Mouse (Mus musculus): ENCODE measurements around the gene 1700037H04Rik. TPM values are rescaled to one million over a fixed set of nuclear protein-coding genes. Genes with fewer than 3 reads are reported as not detected.

Gene 1700037H04Rik
- total and polyA plus RNA-seq, 2 experiments from 2014 or later, result 44.8 to 60.4 TPM

DNA sequence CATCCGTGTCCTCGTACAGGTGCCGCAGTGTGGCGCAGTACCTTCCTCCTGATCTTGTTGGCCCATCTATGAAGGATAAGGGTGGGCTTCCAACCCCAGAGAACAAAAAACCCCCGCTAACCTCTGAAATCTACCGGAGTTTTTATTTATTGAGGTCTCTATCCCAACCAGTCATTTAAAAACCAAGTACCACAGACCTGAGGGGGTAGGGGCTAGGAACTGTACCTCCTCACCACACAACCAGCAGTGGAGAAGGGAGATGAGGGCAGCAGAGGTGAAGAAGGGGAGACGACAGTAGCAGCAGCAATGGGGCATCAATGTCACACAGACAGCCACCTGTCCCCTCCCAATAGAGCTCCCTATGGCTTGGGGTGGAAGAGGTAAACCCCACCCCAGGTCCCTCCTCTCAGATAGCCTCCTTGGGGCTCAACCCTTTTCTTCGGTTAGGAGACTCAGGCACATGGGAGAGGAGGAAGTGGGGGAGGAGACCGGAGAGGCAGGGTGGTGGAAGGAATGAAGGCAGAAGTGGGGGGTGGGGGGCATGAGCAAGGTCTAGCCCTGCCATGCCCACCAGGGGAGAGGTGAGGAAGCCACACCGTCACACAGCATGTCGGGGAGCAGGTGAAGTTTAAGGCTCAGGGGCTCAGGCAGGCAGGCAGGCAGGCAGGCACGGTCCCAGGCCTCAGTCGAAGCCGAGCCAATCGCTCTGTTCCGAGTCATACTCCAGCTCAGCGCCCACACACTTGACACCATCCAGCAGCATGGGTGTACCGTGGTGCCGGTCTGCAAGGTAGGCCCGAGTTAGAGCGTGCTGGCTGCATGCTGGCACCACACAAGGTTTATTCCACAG is 13.5 kb downstream of the 1700037H04Rik start:
- Histone ChIP-seq H3K36me3 (ENCODE audit: insufficient read depth, low read length) (peaks cover 59% of the 10 kb centered on the region), H3K27ac (ENCODE audit: low read depth, low read length) (no peak overlapping the region), H3K4me1 (ENCODE audit: insufficient read depth, low read length) (no peaks in the 10 kb centered on the region), H3K9me3 (ENCODE audit: low read length) (no peaks in the 10 kb centered on the region), H3K4me2 (ENCODE audit: low read depth, low read length, poor library complexity, severe bottlenecking) (no peak overlapping the region), H3K4me3 (ENCODE audit: low read depth, low read length) (no peak overlapping the region), H3K9ac (replicated peaks; ENCODE audit: low read length, poor library complexity, severe bottlenecking) (no peak overlapping the region), H3K27me3 (ENCODE audit: insufficient read depth, low read length) (no peaks in the 10 kb centered on the region)
- no peak for DNase-seq (ENCODE audit: low spot score)
- ATAC-seq (ENCODE audit: low FRiP score), result no peak
- WGBS, result 91% methylated on average over 21 of the region's 21 CpGs
- no peak for TF ChIP-seq CTCF (IDR thresholded peaks at IDR 0.05)

DNA sequence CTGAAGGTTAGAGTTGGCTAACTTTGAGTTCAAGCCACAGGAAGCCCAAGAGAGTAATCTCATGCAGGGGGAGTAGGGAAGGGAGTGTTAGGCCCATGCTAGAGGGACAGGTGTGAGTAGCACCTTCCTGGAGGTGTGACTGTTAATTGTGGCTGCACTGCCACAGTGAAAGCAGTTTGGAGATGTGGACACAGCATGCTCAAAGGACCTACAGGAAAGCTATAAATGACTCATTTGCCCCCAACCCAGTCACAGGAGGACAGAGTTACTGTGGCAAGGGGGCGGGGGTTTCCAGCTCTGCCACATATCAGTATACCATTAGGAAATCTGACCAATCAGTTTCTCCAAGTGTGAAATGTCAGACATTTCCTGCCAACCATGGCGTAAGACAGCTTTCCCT is 14.3 kb downstream of the 1700037H04Rik start:
- no peak for ATAC-seq (ENCODE audit: low FRiP score)
- H3K9me3 ChIP-seq (ENCODE audit: low read length), result no peaks in the 10 kb centered on the region
- H3K9ac ChIP-seq (replicated peaks; ENCODE audit: low read length, poor library complexity, severe bottlenecking), result no peak overlapping the region
- peaks cover 51% of the 10 kb centered on the region for H3K36me3 ChIP-seq (ENCODE audit: insufficient read depth, low read length)
- H3K4me2 ChIP-seq (ENCODE audit: low read depth, low read length, poor library complexity, severe bottlenecking), result no peak overlapping the region
- H3K4me1 ChIP-seq (ENCODE audit: insufficient read depth, low read length), result no peaks in the 10 kb centered on the region
- no peak for TF ChIP-seq CTCF (IDR thresholded peaks at IDR 0.05)
- 90% methylated on average over 2 of the region's 2 CpGs for WGBS
- H3K4me3 ChIP-seq (ENCODE audit: low read depth, low read length), result no peak overlapping the region
- H3K27ac ChIP-seq (ENCODE audit: low read depth, low read length), result no peak overlapping the region
- no peak for DNase-seq (ENCODE audit: low spot score)
- no peaks in the 10 kb centered on the region for H3K27me3 ChIP-seq (ENCODE audit: insufficient read depth, low read length)

DNA sequence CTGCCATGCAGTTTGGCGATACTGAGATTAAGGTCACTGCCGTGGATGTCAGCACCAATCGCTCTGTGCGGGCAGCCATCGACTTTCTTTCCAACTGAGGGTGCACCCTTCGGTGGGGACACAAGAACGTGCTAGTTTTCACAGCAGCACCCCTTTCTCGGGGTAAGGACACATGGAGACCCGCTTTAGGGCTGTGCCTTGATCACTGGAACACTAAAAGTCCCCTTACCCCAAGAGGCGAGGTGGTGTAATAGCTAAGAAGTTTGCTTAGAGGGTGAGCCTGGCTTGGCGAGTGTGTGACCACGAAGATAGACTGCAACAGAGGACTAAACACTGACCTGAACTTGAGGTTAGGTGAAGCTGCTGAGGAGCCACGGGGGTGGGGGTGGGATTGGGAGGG is 14.8 kb downstream of the 1700037H04Rik start:
- DNase-seq (ENCODE audit: low spot score) (no peak), ATAC-seq (ENCODE audit: low FRiP score) (no peak)
- H3K9ac ChIP-seq (replicated peaks; ENCODE audit: low read length, poor library complexity, severe bottlenecking), result no peak overlapping the region
- no peak overlapping the region for H3K4me2 ChIP-seq (ENCODE audit: low read depth, low read length, poor library complexity, severe bottlenecking)
- no peaks in the 10 kb centered on the region for H3K9me3 ChIP-seq (ENCODE audit: low read length)
- H3K4me1 ChIP-seq (ENCODE audit: insufficient read depth, low read length), result no peaks in the 10 kb centered on the region
- no peak overlapping the region for H3K4me3 ChIP-seq (ENCODE audit: low read depth, low read length)
- H3K27me3 ChIP-seq (ENCODE audit: insufficient read depth, low read length), result no peaks in the 10 kb centered on the region
- H3K36me3 ChIP-seq (ENCODE audit: insufficient read depth, low read length), result peaks cover 51% of the 10 kb centered on the region
- H3K27ac ChIP-seq (ENCODE audit: low read depth, low read length), result no peak overlapping the region
- no peak for TF ChIP-seq CTCF (IDR thresholded peaks at IDR 0.05)
- 80% methylated on average over 13 of the region's 13 CpGs for WGBS

DNA sequence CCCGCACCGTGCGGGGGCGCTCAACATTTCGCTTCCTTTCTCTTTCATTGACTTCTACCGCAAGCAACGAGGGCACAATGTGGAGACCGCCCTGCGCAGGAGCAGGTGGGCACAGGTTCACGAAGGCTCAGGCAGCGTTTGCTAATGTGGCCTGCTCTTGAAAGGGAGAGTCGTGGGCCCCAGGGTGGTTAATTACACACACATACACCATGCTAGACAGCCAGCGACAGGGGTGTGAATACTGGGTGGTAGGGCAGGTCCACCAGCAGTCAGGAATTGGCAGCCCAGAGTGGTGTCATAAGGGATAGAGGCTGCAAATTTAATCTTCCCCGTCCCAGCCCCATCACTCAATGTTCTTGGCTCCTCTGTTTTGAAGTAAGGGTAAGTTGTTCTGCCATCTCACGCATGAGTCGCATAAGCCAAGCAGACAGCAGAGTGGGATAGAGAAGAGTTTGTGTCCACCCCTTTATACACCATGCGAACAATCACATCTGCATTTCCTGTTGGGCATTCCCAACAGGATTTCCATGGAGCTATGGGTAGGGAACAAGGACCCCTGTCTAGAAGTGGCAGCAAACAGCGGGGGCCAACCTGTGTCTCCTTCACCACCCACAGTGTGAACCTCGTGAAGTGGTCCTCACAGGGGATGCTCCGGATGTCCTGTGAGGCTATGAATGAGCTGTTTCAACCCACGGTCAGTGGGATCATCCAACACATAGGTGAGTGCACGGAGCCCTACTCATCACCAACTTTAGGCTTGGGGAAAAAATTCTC is 16.7 kb downstream of the 1700037H04Rik start:
- ATAC-seq (ENCODE audit: low FRiP score) (no peak), DNase-seq (ENCODE audit: low spot score) (no peak)
- Histone ChIP-seq H3K4me1 (ENCODE audit: insufficient read depth, low read length) (no peaks in the 10 kb centered on the region), H3K36me3 (ENCODE audit: insufficient read depth, low read length) (peaks cover 38% of the 10 kb centered on the region), H3K9ac (replicated peaks; ENCODE audit: low read length, poor library complexity, severe bottlenecking) (no peak overlapping the region), H3K9me3 (ENCODE audit: low read length) (no peaks in the 10 kb centered on the region), H3K4me2 (ENCODE audit: low read depth, low read length, poor library complexity, severe bottlenecking) (no peak overlapping the region), H3K27me3 (ENCODE audit: insufficient read depth, low read length) (no peaks in the 10 kb centered on the region), H3K27ac (ENCODE audit: low read depth, low read length) (no peak overlapping the region), H3K4me3 (ENCODE audit: low read depth, low read length) (no peak overlapping the region)
- WGBS, result 68% methylated on average over 22 of the region's 22 CpGs
- TF ChIP-seq CTCF (IDR thresholded peaks at IDR 0.05), result no peak

DNA sequence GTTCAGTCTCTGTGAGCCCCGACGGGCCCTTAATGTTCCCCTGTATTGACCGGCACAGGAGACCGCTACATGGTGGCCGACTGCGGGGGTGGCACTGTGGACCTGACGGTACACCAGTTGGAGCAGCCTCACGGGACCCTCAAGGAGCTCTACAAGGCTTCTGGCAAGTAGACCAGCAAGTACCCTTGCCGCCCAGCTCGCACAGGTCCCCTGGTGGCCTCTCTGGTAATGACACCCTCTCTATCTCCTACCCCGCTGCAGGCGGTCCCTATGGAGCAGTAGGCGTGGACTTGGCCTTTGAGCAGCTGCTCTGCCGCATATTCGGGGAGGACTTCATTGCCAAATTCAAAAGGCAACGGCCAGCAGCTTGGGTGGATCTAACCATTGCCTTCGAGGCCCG is 17.3 kb downstream of the 1700037H04Rik start:
- Histone ChIP-seq H3K27me3 (ENCODE audit: insufficient read depth, low read length) (no peaks in the 10 kb centered on the region), H3K4me3 (ENCODE audit: low read depth, low read length) (no peak overlapping the region), H3K4me1 (ENCODE audit: insufficient read depth, low read length) (no peaks in the 10 kb centered on the region), H3K36me3 (ENCODE audit: insufficient read depth, low read length) (peaks cover 32% of the 10 kb centered on the region), H3K9me3 (ENCODE audit: low read length) (no peaks in the 10 kb centered on the region), H3K4me2 (ENCODE audit: low read depth, low read length, poor library complexity, severe bottlenecking) (no peak overlapping the region), H3K9ac (replicated peaks; ENCODE audit: low read length, poor library complexity, severe bottlenecking) (no peak overlapping the region), H3K27ac (ENCODE audit: low read depth, low read length) (no peak overlapping the region)
- peak; percentile 63 for TF ChIP-seq CTCF (IDR thresholded peaks at IDR 0.05)
- peak; percentile 15; the same call in 1 of the 2 replicates for ATAC-seq (ENCODE audit: low FRiP score)
- peak; percentile 42 for DNase-seq (ENCODE audit: low spot score)
- 32% methylated on average over 18 of the region's 18 CpGs for WGBS

All from midbrain, postnatal 0 days (tissue).